Mouse (Mus musculus): Measurements from ENCODE around the gene Fam98a. TPM values are rescaled to one million over a fixed set of nuclear protein-coding genes. Genes with fewer than 3 reads are reported as not detected.

Fam98a gene
- 24.4 and 26.6 TPM in 2 replicates for polyA plus RNA-seq (2015; fragmentation: Nextera tagmentation; extraction: Ambion mirVana)

- no peaks in the 10 kb centered on the region for H3K36me3 ChIP-seq (ENCODE audit: control insufficient read depth, insufficient read depth, low read length)
- peak; percentile 99 for ATAC-seq
- peak within 1 kb of the TSS; percentile 76 for H3K27ac ChIP-seq (ENCODE audit: low read length)
- H3K9me3 ChIP-seq (replicated peaks; ENCODE audit: control insufficient read depth, low read length, poor library complexity, severe bottlenecking): no peaks in the 10 kb centered on the region
- peak within 1 kb of the TSS; percentile 93 for H3K9ac ChIP-seq (ENCODE audit: low read depth, low read length)
- H3K4me1 ChIP-seq (ENCODE audit: control insufficient read depth, insufficient read depth, low read length): peaks cover 11% of the 10 kb centered on the region
- peak within 1 kb of the TSS; percentile 90 for H3K4me2 ChIP-seq (ENCODE audit: low read length)
- WGBS: under 1% methylated on average over 56 of the region's 56 CpGs
- H3K27me3 ChIP-seq (ENCODE audit: control insufficient read depth, insufficient read depth, low read depth, low read length): no peaks in the 10 kb centered on the region
- H3K4me3 ChIP-seq (ENCODE audit: low read depth, low read length): peak within 1 kb of the TSS; percentile 92
These were observed at the start of gene Fam98a for GRCm38 (mm10) chr17:75551512-75552400. Gene Fam98a (minus strand): TSS chr17:75551946.

GRCm38 (mm10) chr17:75598652-75599051 lies 46.9 kb upstream of the Fam98a start:
- no peak overlapping the region for H3K4me3 ChIP-seq (ENCODE audit: low read depth, low read length)
- no peaks in the 10 kb centered on the region for H3K36me3 ChIP-seq (ENCODE audit: control insufficient read depth, insufficient read depth, low read length)
- H3K9me3 ChIP-seq (replicated peaks; ENCODE audit: control insufficient read depth, low read length, poor library complexity, severe bottlenecking): no peaks in the 10 kb centered on the region
- ATAC-seq: no peak
- no peak overlapping the region for H3K9ac ChIP-seq (ENCODE audit: low read depth, low read length)
- H3K27ac ChIP-seq (ENCODE audit: low read length): no peak overlapping the region
- WGBS: 80% methylated on average over 3 of the region's 3 CpGs
- no peaks in the 10 kb centered on the region for H3K27me3 ChIP-seq (ENCODE audit: control insufficient read depth, insufficient read depth, low read depth, low read length)
- no peak overlapping the region for H3K4me2 ChIP-seq (ENCODE audit: low read length)
- H3K4me1 ChIP-seq (ENCODE audit: control insufficient read depth, insufficient read depth, low read length): no peaks in the 10 kb centered on the region

- 100% methylated on average over 1 of the region's 1 CpGs for WGBS
- H3K27me3 ChIP-seq (ENCODE audit: control insufficient read depth, insufficient read depth, low read depth, low read length): no peaks in the 10 kb centered on the region
- ATAC-seq: no peak
- no peak overlapping the region for H3K4me3 ChIP-seq (ENCODE audit: low read depth, low read length)
- no peak overlapping the region for H3K9ac ChIP-seq (ENCODE audit: low read depth, low read length)
- H3K9me3 ChIP-seq (replicated peaks; ENCODE audit: control insufficient read depth, low read length, poor library complexity, severe bottlenecking): no peaks in the 10 kb centered on the region
- H3K4me2 ChIP-seq (ENCODE audit: low read length): no peak overlapping the region
- H3K36me3 ChIP-seq (ENCODE audit: control insufficient read depth, insufficient read depth, low read length): no peaks in the 10 kb centered on the region
- no peaks in the 10 kb centered on the region for H3K4me1 ChIP-seq (ENCODE audit: control insufficient read depth, insufficient read depth, low read length)
- H3K27ac ChIP-seq (ENCODE audit: low read length): no peak overlapping the region
These were observed 31.0 kb upstream of the Fam98a start for GRCm38 (mm10) chr17:75582738-75583137.

DNA sequence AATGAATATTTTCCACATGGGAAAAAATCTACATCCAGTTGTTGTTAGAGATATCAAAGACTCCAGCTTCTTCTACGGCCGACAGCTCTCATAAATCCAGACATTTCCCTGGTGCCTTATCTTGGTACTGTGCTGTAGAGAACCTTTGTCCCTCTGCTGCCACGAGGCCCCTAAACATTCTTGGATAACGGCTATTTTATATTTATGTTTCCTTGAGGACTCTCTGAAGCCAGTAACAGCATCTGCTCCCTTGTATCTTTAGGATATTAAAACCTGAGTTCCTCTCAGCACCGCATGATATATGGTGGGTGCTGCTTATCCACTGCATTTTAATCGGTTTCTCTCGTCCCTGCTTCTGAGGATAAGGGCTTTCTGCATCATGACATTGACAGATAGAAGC lies 23.9 kb upstream of the Fam98a start:
- no peak overlapping the region for H3K4me2 ChIP-seq (ENCODE audit: low read length)
- H3K9me3 ChIP-seq (replicated peaks; ENCODE audit: control insufficient read depth, low read length, poor library complexity, severe bottlenecking): no peaks in the 10 kb centered on the region
- H3K27ac ChIP-seq (ENCODE audit: low read length): no peak overlapping the region
- no peak overlapping the region for H3K4me3 ChIP-seq (ENCODE audit: low read depth, low read length)
- H3K36me3 ChIP-seq (ENCODE audit: control insufficient read depth, insufficient read depth, low read length): no peaks in the 10 kb centered on the region
- no peak for ATAC-seq
- H3K4me1 ChIP-seq (ENCODE audit: control insufficient read depth, insufficient read depth, low read length): no peaks in the 10 kb centered on the region
- H3K9ac ChIP-seq (ENCODE audit: low read depth, low read length): no peak overlapping the region
- WGBS: 76% methylated on average over 7 of the region's 7 CpGs
- no peaks in the 10 kb centered on the region for H3K27me3 ChIP-seq (ENCODE audit: control insufficient read depth, insufficient read depth, low read depth, low read length)

- 97% methylated on average over 2 of the region's 2 CpGs for WGBS
- Histone ChIP-seq H3K4me2 (ENCODE audit: low read length) (no peak overlapping the region), H3K36me3 (ENCODE audit: control insufficient read depth, insufficient read depth, low read length) (no peaks in the 10 kb centered on the region), H3K9ac (ENCODE audit: low read depth, low read length) (no peak overlapping the region), H3K4me1 (ENCODE audit: control insufficient read depth, insufficient read depth, low read length) (no peaks in the 10 kb centered on the region), H3K9me3 (replicated peaks; ENCODE audit: control insufficient read depth, low read length, poor library complexity, severe bottlenecking) (no peaks in the 10 kb centered on the region), H3K27me3 (ENCODE audit: control insufficient read depth, insufficient read depth, low read depth, low read length) (no peaks in the 10 kb centered on the region), H3K27ac (ENCODE audit: low read length) (no peak overlapping the region), H3K4me3 (ENCODE audit: low read depth, low read length) (no peak overlapping the region)
- no peak for ATAC-seq
These were observed 6.3 kb upstream of the Fam98a start for GRCm38 (mm10) chr17:75558041-75558440.

- ATAC-seq: no peak
- Histone ChIP-seq H3K27ac (ENCODE audit: low read length) (no peak overlapping the region), H3K4me3 (ENCODE audit: low read depth, low read length) (no peak overlapping the region), H3K27me3 (ENCODE audit: control insufficient read depth, insufficient read depth, low read depth, low read length) (no peaks in the 10 kb centered on the region), H3K36me3 (ENCODE audit: control insufficient read depth, insufficient read depth, low read length) (no peaks in the 10 kb centered on the region), H3K4me1 (ENCODE audit: control insufficient read depth, insufficient read depth, low read length) (0 out of 2 replicates have a peak, but pooled peaks cover 2% of the 10 kb centered on the region), H3K9me3 (replicated peaks; ENCODE audit: control insufficient read depth, low read length, poor library complexity, severe bottlenecking) (no peaks in the 10 kb centered on the region), H3K9ac (ENCODE audit: low read depth, low read length) (no peak overlapping the region), H3K4me2 (ENCODE audit: low read length) (no peak overlapping the region)
- WGBS: 32% methylated on average over 3 of the region's 3 CpGs
These were observed 5.3 kb upstream of the Fam98a start for GRCm38 (mm10) chr17:75557031-75557430.

- peak overlapping the region; percentile 90 for H3K4me2 ChIP-seq (ENCODE audit: low read length)
- peak overlapping the region; percentile 92 for H3K4me3 ChIP-seq (ENCODE audit: low read depth, low read length)
- peak overlapping the region; percentile 93 for H3K9ac ChIP-seq (ENCODE audit: low read depth, low read length)
- 0 out of 2 replicates have a peak overlapping the region, but pooled peaks have one; percentile 50 for H3K27ac ChIP-seq (ENCODE audit: low read length)
- peaks cover 11% of the 10 kb centered on the region for H3K4me1 ChIP-seq (ENCODE audit: control insufficient read depth, insufficient read depth, low read length)
- WGBS: 42% methylated on average over 11 of the region's 11 CpGs
- no peak; the same call in 1 of the 2 replicates for ATAC-seq
- H3K36me3 ChIP-seq (ENCODE audit: control insufficient read depth, insufficient read depth, low read length): no peaks in the 10 kb centered on the region
- no peaks in the 10 kb centered on the region for H3K27me3 ChIP-seq (ENCODE audit: control insufficient read depth, insufficient read depth, low read depth, low read length)
- H3K9me3 ChIP-seq (replicated peaks; ENCODE audit: control insufficient read depth, low read length, poor library complexity, severe bottlenecking): no peaks in the 10 kb centered on the region
These were observed 854 bp downstream of the Fam98a start for GRCm38 (mm10) chr17:75550771-75551413.

DNA sequence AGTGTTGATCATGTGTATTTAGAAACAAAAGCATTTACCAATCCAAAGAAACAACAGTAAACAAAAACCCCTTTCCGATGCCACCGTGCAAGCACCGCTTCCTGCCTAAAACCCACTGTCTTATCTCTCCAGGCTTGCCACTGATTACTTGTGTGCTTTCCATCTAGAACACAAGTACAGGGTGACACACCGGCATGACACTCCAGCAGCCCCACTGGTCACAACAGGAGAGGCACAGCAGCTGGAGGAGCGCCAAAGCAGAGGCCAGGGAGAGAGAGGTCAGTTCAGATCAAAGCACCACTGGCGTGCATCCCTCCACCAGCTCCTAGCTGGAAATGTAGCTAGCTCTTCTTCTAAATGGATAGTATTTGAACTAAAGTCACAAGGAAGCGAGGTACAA lies 7.5 kb downstream of the Fam98a start:
- H3K9ac ChIP-seq (ENCODE audit: low read depth, low read length): no peak overlapping the region
- no peaks in the 10 kb centered on the region for H3K27me3 ChIP-seq (ENCODE audit: control insufficient read depth, insufficient read depth, low read depth, low read length)
- H3K9me3 ChIP-seq (replicated peaks; ENCODE audit: control insufficient read depth, low read length, poor library complexity, severe bottlenecking): no peaks in the 10 kb centered on the region
- H3K4me1 ChIP-seq (ENCODE audit: control insufficient read depth, insufficient read depth, low read length): no peaks in the 10 kb centered on the region
- H3K36me3 ChIP-seq (ENCODE audit: control insufficient read depth, insufficient read depth, low read length): peaks cover 5% of the 10 kb centered on the region
- 92% methylated on average over 7 of the region's 7 CpGs for WGBS
- no peak overlapping the region for H3K27ac ChIP-seq (ENCODE audit: low read length)
- H3K4me2 ChIP-seq (ENCODE audit: low read length): no peak overlapping the region
- ATAC-seq: no peak
- no peak overlapping the region for H3K4me3 ChIP-seq (ENCODE audit: low read depth, low read length)

- Histone ChIP-seq H3K27me3 (ENCODE audit: control insufficient read depth, insufficient read depth, low read depth, low read length) (no peaks in the 10 kb centered on the region), H3K36me3 (ENCODE audit: control insufficient read depth, insufficient read depth, low read length) (peaks cover 13% of the 10 kb centered on the region), H3K4me2 (ENCODE audit: low read length) (no peak overlapping the region), H3K9me3 (replicated peaks; ENCODE audit: control insufficient read depth, low read length, poor library complexity, severe bottlenecking) (no peaks in the 10 kb centered on the region), H3K4me1 (ENCODE audit: control insufficient read depth, insufficient read depth, low read length) (no peaks in the 10 kb centered on the region), H3K27ac (ENCODE audit: low read length) (no peak overlapping the region), H3K4me3 (ENCODE audit: low read depth, low read length) (no peak overlapping the region), H3K9ac (ENCODE audit: low read depth, low read length) (no peak overlapping the region)
- ATAC-seq: no peak
- 94% methylated on average over 7 of the region's 7 CpGs for WGBS
These were observed 8.3 kb downstream of the Fam98a start for GRCm38 (mm10) chr17:75543434-75543833.

All from midbrain, embryonic 16.5 days (tissue).